Mouse (Mus musculus): Measurements from ENCODE around the gene Tnik. TPM values are rescaled to one million over a fixed set of nuclear protein-coding genes. Genes with fewer than 3 reads are reported as not detected.

Gene Tnik
- polyA plus RNA-seq, 1 experiment from 2014 or later = 13.8 TPM

DNA sequence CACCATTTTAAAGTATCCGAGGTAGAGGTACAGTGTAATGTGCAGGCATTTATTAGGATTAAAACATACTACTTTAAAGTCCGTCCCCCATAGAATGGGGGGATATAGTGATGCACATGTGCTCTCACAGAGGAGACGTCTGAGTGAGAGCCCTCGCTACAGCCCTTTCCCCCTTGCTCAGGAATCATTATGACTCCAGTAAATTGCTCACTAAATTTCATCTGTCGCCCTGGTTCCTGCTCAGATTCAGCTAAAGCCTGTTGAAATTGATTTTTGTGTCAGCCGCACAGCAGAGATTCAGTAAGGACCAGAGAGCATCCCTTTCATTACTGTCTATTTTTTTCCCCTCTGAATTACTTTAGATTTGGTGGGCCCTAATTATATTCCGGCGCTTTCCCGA, 224.4 kb downstream of the Tnik start:
- Histone ChIP-seq H3K9me3 (peaks cover 8% of the 10 kb centered on the region), H3K27me3 (no peaks in the 10 kb centered on the region), H3K4me2 (no peak overlapping the region), H3K27ac (no peak overlapping the region), H3K4me1 (peaks cover 5% of the 10 kb centered on the region; the same call in 1 of the 2 replicates), H3K9ac (no peak overlapping the region), H3K36me3 (no peaks in the 10 kb centered on the region), H3K4me3 (no peak overlapping the region)
- no peak for ATAC-seq (ENCODE audit: insufficient number of reproducible peaks, insufficient read depth, low FRiP score, low TSS enrichment, low read depth)
- WGBS = 70% methylated on average over 9 of the region's 9 CpGs

DNA sequence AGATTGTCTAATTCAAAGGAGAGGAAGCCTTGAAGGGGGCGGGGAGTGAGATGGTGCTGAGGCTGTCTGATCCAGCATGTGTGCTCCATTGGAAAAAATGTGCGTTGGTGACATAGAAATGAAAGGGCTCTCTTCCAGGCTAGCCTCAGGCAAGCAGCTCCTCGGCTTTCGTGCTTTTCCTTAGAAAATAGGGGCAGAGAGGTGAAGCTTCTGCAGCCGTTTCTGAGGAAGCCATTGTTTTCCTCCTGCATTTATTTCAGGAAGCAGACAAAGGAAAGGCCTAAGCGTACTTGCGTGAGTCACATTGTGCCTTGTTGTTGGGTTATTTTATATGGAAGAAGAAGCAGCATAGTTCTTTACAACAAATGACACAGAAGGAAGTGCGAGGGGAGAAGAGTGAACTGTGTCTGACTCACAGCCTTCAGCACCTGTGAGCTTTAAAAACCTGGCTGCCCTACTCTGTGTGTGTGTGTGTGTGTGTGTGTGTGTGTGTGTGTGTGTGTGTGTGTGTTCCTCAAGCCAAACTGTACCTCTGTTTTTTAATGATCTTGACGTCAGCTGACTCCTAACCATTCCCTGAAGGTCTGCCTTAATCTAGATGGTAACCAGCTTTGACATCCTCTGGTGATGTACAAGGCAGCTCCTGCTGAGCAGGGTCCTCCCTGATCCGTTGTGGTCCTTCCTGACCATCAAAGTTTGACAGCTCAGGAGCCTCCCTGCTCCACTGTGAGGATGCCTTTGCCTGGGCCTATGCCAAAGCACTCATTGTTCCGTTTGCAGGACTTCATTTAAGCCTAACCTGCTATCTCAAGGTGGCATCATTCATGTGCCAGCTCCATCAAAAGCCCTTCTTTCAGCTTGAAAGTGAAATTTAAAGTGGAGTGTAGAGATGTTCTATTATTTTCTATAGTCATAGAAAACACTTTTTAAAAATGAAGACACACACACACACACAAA, 228.3 kb downstream of the Tnik start:
- WGBS = 28% methylated on average over 11 of the region's 11 CpGs

DNA sequence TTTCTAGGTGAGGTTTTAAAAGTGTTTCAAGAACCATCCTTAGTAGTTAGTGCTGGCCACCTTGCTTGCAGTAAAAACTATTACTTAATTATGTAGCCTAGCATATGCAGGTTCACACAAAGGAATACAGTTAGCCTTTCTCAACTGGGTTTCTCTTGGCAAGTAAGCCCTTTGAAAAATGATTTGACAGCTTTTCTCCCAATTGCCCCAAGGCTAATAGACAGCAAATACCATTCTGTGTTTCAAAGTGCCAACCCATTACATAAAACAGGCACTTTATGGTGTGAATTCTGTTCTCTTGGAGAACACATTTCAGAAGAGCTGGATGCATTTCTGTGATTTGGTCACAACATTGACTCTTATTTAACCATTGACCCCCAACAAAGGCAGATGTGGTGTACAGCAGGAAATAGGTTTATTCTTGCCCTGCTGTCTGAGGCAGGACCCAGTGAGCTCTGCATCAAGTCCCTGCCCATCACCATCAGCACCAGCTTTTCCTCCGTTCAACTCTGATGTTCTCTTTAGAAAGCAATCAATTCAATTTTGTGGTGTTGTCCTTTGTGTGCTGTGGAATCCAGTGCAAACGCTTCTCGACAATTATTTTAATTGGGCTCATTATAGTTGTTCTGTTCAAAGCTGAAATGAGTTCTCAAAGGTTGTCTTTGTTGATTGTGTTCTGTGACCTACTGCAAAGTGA, 233.9 kb downstream of the Tnik start:
- Histone ChIP-seq H3K36me3 (no peaks in the 10 kb centered on the region), H3K4me2 (no peak overlapping the region), H3K4me1 (no peaks in the 10 kb centered on the region), H3K27ac (no peak overlapping the region), H3K9ac (no peak overlapping the region), H3K9me3 (no peaks in the 10 kb centered on the region), H3K27me3 (no peaks in the 10 kb centered on the region), H3K4me3 (no peak overlapping the region)
- 45% methylated on average over 3 of the region's 3 CpGs for WGBS
- ATAC-seq (ENCODE audit: insufficient number of reproducible peaks, insufficient read depth, low FRiP score, low TSS enrichment, low read depth) = no peak

More for the DNA sequence above, 228.3 kb downstream of the Tnik start:
- ATAC-seq (ENCODE audit: insufficient number of reproducible peaks, insufficient read depth, low FRiP score, low TSS enrichment, low read depth) = no peak
- Histone ChIP-seq H3K9me3 (peaks cover 6% of the 10 kb centered on the region), H3K4me1 (peaks cover 5% of the 10 kb centered on the region; the same call in 1 of the 2 replicates), H3K27ac (no peak overlapping the region), H3K4me2 (no peak overlapping the region), H3K36me3 (no peaks in the 10 kb centered on the region), H3K9ac (no peak overlapping the region), H3K27me3 (no peaks in the 10 kb centered on the region), H3K4me3 (no peak overlapping the region)

DNA sequence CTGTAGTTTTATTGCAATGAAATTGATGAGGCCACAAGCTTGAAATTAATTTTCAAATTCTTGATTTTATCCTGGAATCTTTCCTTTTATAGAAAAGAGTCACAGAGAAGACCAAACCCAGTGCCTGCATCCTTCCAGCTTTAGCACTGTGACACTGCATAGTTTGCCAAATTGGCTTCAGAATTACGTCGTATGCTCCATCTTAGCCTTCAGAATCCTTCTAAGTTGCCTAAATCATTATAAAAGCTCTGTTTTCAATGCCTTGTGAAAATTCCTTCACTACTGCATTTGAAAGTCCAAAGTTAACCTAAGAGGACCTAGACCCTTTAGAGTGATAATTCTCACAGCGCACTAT, 234.5 kb downstream of the Tnik start:
- H3K4me2 ChIP-seq = no peak overlapping the region
- no peaks in the 10 kb centered on the region for H3K27me3 ChIP-seq
- no peak for ATAC-seq (ENCODE audit: insufficient number of reproducible peaks, insufficient read depth, low FRiP score, low TSS enrichment, low read depth)
- 92% methylated on average over 3 of the region's 3 CpGs for WGBS
- H3K4me1 ChIP-seq = no peaks in the 10 kb centered on the region
- H3K9ac ChIP-seq = no peak overlapping the region
- no peaks in the 10 kb centered on the region for H3K36me3 ChIP-seq
- H3K9me3 ChIP-seq = no peaks in the 10 kb centered on the region
- no peak overlapping the region for H3K27ac ChIP-seq
- H3K4me3 ChIP-seq = no peak overlapping the region

DNA sequence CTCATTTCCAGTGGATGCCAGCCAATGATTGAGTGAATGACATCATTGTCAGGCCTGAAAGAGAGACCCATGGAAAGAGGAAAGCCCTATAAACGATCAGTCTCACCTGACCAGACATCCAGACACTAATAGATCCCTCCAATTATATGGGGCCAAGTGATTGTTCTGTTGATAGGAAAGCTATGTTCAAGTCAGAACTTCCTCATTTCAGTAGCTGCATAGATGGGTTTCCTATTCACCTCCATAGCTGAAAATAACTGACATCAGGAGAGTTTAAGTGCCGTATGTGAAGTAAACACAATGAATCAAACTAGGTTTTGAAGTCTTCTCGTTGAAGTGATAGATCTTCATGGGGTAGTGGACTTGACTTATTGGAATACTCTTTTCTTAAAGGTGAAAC, 239.7 kb downstream of the Tnik start:
- no peaks in the 10 kb centered on the region for H3K36me3 ChIP-seq
- no peak overlapping the region for H3K4me3 ChIP-seq
- H3K27me3 ChIP-seq = no peaks in the 10 kb centered on the region
- H3K4me2 ChIP-seq = no peak overlapping the region
- WGBS = 86% methylated on average over 3 of the region's 3 CpGs
- H3K9ac ChIP-seq = no peak overlapping the region
- no peaks in the 10 kb centered on the region for H3K4me1 ChIP-seq
- H3K9me3 ChIP-seq = no peaks in the 10 kb centered on the region
- no peak overlapping the region for H3K27ac ChIP-seq
- ATAC-seq (ENCODE audit: insufficient number of reproducible peaks, insufficient read depth, low FRiP score, low TSS enrichment, low read depth) = no peak

DNA sequence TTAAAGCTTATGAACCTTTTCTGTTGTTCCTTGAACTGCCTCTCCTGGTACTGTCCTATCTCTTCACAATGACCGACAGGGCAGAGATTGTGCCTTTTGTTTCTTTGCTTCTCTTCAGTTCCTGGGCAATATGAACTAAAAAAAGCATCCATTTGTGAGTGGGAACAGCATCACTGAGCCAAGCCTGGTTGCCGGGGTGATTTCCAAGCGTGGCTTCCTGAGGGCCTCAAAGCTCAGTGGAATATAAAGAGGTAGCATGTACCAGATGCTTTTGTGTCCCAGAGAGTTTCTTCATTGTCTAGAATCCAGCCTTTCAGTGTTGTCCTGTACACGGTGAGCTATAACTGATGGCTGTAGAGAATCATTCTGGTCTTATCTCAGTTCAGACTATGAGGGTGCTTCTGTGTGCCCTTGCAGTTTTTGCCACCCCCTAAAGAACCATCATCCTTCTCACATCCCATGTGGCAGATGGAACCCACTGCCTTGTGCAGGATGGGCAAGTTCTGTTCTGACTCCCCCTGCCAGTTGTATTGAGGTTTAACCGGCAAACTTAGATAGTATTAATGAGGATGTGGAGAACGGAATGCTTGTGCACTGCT, 246.4 kb downstream of the Tnik start:
- H3K4me2 ChIP-seq = no peak overlapping the region
- WGBS = 80% methylated on average over 6 of the region's 6 CpGs
- no peak overlapping the region for H3K4me3 ChIP-seq
- ATAC-seq (ENCODE audit: insufficient number of reproducible peaks, insufficient read depth, low FRiP score, low TSS enrichment, low read depth) = no peak
- H3K9me3 ChIP-seq = no peaks in the 10 kb centered on the region
- H3K9ac ChIP-seq = no peak overlapping the region
- no peaks in the 10 kb centered on the region for H3K27me3 ChIP-seq
- H3K4me1 ChIP-seq = no peaks in the 10 kb centered on the region
- no peak overlapping the region for H3K27ac ChIP-seq
- no peaks in the 10 kb centered on the region for H3K36me3 ChIP-seq

DNA sequence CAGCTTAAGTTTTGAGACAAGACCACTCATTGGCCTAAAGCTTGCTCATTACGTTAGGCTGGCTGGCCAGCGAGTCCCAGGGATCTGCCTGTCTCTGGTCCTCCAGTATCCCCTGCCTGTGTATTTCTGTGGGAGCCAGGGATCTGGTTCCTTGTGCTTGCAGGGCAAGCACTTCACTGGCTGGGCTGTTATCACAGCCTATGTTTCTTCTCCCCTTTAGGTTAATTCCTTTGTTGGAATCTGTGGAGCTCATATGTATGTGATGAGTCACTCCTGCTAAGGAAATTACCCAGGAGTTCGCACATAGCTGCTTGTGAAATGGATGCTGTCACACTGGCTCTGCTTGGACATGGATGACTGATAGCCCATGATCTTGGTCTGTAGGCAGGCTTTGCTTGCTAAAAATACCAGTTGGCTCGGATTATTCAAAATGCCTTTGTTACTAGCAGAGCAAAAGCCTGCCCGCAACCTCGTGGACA, 260.0 kb downstream of the Tnik start:
- 70% methylated on average over 6 of the region's 6 CpGs for WGBS
- ATAC-seq (ENCODE audit: insufficient number of reproducible peaks, insufficient read depth, low FRiP score, low TSS enrichment, low read depth) = no peak
- H3K9me3 ChIP-seq = no peaks in the 10 kb centered on the region

DNA sequence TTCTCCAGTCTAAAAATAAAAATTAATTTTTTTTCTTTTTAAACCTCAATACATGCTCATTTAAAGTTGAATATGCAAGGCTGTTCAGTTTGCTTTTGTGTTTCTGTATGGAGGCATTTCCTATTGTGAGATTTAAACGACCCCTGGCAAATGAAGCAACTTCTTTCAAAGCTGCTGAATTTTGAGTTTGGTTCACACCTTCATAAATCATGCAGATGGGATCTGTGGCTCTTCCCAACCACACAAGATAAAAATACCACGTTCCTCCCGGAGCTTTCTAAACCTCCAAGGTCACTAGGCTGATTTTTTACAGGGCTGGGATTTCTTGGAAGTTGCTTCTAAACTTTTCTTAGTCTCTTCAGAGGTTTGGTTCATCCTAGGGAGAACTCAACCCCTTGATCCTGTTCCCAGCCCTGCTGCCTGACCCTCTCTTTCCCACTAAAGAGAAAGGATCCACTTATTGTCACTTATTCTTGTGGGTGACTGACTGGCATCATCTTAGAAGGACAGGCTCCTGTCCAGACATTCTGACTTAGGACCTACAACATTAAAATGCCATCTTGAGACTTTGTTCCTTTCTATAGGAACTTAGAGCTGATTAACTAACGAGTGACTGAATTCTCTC, 260.6 kb downstream of the Tnik start:
- no peak overlapping the region for H3K4me2 ChIP-seq
- no peaks in the 10 kb centered on the region for H3K27me3 ChIP-seq
- no peaks in the 10 kb centered on the region for H3K36me3 ChIP-seq
- H3K9me3 ChIP-seq = no peaks in the 10 kb centered on the region
- no peaks in the 10 kb centered on the region for H3K4me1 ChIP-seq
- no peak overlapping the region for H3K4me3 ChIP-seq
- H3K9ac ChIP-seq = no peak overlapping the region
- ATAC-seq (ENCODE audit: insufficient number of reproducible peaks, insufficient read depth, low FRiP score, low TSS enrichment, low read depth) = no peak
- no peak overlapping the region for H3K27ac ChIP-seq
- 76% methylated on average over 4 of the region's 4 CpGs for WGBS

More for the DNA sequence above, 260.0 kb downstream of the Tnik start:
- H3K4me1 ChIP-seq = no peaks in the 10 kb centered on the region
- H3K27me3 ChIP-seq = no peaks in the 10 kb centered on the region
- no peak overlapping the region for H3K9ac ChIP-seq
- no peak overlapping the region for H3K4me3 ChIP-seq
- no peaks in the 10 kb centered on the region for H3K36me3 ChIP-seq
- no peak overlapping the region for H3K4me2 ChIP-seq
- no peak overlapping the region for H3K27ac ChIP-seq

DNA sequence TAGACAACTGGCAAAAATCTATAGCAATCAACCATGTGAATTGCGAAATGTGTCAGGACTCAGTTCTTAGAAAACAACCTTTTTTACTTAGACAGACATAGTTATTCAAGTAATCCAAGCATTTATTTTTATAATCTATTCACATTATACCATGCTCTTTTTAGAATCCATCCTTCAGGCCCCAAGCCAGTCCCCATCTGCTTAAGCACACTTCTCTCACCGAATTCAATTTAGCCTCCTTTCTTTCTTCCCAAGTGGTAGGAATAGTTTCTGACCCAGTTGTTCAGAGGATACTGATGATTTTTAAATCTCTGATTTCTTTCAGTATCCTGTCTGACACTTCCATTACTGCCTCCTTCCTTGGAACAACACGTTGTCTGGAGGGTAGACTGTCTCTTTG, 261.5 kb downstream of the Tnik start:
- no peaks in the 10 kb centered on the region for H3K27me3 ChIP-seq
- no peak overlapping the region for H3K4me2 ChIP-seq
- no peaks in the 10 kb centered on the region for H3K36me3 ChIP-seq
- no peak overlapping the region for H3K9ac ChIP-seq
- ATAC-seq (ENCODE audit: insufficient number of reproducible peaks, insufficient read depth, low FRiP score, low TSS enrichment, low read depth) = no peak
- no peaks in the 10 kb centered on the region for H3K4me1 ChIP-seq
- H3K27ac ChIP-seq = no peak overlapping the region
- no peaks in the 10 kb centered on the region for H3K9me3 ChIP-seq
- no peak overlapping the region for H3K4me3 ChIP-seq
- 82% methylated on average over 3 of the region's 3 CpGs for WGBS

DNA sequence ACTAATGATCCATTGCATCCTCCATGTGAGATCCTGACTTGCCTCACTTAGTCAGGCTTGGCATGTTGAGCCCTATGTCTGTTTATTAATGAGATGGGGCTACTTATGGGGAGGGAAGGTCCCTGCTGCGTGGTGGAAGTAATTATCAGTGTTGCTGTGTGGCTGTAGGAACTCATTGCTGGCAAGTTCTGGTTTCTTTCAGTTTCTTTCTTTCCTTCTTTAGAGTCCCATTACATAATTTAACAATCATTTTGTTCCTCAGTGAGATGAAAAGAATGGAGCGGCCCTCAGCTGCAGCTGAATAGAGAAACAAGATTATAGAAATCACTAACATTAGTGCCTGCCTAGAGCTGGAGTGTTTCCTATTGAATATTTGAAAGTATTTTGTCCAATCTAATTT, 263.7 kb downstream of the Tnik start:
- Histone ChIP-seq H3K9me3 (no peaks in the 10 kb centered on the region), H3K4me3 (no peak overlapping the region), H3K27me3 (no peaks in the 10 kb centered on the region), H3K4me2 (no peak overlapping the region), H3K36me3 (no peaks in the 10 kb centered on the region), H3K4me1 (no peaks in the 10 kb centered on the region), H3K9ac (no peak overlapping the region), H3K27ac (no peak overlapping the region)
- no peak for ATAC-seq (ENCODE audit: insufficient number of reproducible peaks, insufficient read depth, low FRiP score, low TSS enrichment, low read depth)
- 66% methylated on average over 2 of the region's 2 CpGs for WGBS

DNA sequence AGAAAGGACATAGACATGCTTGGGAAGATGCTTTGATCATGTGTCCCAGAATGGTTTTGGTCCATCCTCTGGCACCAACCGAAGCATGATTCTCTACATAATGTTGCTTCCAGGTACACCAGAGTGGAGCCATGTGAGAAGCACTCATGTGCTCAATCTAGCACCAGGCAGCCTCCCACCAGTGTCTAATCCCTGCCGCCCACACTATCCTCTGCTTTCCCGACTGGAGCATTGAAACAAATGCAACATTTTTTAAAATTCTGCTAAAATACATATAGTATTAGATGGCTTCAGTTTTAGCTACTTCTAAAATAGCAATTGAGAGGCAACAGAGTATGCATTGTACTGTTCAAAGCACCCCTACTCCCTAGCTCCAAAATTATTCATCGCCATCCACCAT, 264.2 kb downstream of the Tnik start:
- no peak for ATAC-seq (ENCODE audit: insufficient number of reproducible peaks, insufficient read depth, low FRiP score, low TSS enrichment, low read depth)
- Histone ChIP-seq H3K4me3 (no peak overlapping the region), H3K9ac (no peak overlapping the region), H3K36me3 (no peaks in the 10 kb centered on the region), H3K4me2 (no peak overlapping the region), H3K27ac (no peak overlapping the region), H3K27me3 (no peaks in the 10 kb centered on the region), H3K4me1 (no peaks in the 10 kb centered on the region), H3K9me3 (no peaks in the 10 kb centered on the region)
- WGBS = 95% methylated on average over 4 of the region's 4 CpGs
